Mouse (Mus musculus): ENCODE measurements around the gene Rccd1.

The Rccd1 gene

DNA sequence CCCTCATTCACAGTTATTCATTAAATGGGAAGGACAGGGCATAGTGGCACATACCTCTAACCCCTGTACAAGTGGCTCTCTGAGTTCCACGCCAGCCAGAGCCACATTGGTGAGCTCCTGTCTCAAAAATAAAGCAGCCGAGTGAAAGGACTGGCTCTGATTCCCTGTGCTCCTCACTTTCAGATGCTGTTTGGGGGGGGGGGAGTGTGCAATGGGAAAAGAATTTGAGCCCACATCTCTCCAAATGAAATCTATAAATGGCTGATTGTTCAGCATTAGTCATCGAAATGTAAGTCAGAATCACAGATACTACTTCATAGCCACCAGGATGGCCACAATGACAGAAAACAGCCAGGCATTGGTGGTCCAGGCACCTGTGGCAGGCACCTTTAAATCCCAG is 27.2 kb downstream of the Rccd1 start:
- no peak for DNase-seq

DNA sequence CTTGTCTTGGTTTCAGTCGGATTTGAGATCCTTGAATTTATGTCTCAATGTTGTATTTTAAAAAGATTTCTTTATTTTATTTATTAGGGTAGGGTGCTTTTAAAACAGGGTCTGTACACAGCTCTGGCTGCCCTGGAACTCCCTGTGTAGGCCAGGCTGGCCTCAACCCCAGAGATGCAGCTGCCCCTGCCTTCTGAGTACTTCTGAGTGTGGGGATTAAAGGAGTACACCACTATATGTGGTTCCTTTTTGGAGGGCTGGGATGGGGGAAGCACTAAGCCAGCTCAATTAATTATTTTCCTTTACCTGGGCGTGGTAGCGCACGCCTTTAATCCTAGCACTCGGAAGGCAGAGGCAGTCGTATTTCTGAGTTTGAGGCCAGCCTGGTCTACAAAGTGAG is 27.8 kb downstream of the Rccd1 start:
- no peak for DNase-seq

DNA sequence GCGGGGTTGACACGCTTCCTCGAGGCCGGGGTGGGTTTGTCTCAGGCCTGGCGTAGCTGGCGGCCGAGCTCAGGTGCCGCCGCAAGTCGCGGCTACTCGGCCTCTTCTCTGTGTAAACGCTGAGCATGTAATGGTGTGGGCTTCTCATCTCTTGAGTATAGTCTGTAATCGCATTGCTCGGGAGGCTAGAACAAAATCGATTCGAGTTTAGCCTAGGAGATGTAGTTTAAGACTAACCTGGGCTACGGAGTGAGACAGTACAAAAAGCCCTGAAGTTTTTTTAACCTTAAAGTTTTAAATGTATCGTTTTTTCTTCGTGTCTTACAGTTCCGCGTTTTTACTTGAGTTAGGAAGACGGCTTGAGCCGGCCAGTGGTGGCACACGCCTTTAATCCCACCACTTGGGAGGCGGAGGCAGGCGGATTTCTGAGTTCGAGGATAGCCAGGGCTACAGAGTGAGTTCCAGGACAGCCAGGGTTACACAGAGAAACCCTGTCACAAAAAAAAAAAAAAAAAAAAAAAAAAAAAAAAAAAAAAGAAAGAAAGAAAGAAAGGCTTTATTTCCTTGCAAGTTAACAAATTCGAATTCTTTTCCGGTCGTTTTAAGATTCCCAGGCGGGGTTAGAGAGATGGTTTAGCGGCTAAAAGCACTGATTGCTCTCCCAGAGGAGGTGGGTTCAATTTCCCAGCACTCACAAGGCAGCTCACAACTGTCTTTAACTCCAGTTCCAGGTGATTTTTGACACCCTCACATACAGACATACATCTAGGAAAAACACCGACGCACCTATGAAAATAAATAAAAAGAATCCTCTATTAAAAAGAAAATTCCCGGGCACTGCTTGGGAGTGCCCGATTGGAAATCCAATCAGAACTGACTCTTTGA is 29.2 kb downstream of the Rccd1 start:
- DNase-seq = no peak

DNA sequence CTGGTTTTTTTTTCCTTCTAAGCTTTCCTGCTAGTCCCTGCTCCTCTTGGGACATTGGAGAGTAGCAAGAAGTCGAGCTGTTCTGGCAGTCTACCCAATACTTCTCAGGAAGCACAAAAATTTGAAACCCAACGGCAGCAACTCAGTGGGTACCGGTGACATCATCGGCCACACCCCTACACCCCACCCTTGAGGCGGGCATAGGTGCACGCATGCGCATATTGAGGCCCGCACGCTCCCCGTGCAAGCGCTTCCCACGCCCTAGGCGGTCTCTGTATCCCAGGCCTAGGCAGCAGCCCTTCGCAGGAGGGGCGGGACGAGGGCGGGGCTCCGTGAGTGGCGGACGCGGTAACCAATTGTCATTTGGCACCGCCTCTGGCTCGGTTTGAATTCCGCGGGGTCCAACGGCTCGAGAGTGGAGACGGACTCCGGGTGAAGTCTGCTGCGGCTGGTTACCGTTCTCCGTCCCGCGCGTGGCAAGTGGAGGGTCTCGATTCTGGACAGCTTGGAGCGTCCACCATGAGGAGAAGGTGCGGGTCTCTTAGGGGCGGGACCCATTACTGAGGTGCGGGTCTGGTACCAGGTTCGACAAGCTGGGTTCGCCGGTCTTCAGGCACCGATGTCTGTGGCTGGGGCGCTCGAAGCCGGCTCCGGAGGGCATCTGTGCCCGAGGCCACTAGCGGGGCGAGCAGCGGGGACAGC is 30.0 kb downstream of the Rccd1 start, which contains the start of gene Prc1:
Gene Prc1, plus strand, starts transcription at position 389 of the 702 bp plus-strand sequence.
- peak; percentile 98 for DNase-seq

DNA sequence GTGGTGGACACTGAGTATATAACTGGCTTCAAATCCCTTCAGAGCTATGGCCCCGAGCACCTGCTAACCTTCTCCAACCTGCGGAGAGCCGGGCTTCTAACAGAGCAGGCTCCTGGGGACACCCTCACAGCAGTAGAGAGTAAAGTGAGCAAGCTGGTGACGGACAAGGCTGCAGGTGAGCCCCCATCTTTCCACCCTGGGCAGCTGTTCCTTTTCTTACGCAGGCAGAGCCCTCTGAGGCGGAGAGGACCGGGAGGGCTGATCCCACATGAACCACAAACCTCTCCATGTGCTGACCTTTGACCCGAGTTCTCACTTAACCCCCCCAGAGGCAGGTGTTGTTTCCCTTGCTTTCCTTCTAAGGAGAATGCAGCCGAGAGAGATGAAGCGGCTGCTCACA is 36.5 kb downstream of the Rccd1 start:
- DNase-seq = no peak

DNA sequence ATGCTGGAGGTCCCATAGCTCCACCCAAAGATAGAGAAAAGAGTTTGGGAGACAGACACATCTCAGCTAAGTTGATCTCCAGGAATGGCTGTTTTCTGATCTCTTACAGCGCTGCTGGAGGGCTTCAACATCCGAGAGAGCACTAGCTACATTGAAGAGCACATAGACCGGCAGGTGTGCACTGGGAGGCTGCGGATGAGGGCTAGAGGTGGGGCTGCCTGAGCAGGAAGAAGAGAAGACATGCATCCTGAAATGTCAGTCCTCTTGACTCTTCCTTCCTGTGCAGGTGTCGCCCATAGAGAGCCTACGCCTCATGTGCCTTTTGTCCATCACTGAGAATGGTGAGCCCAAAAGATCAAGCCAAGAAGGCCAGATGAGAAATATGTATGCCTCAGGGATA is 38.5 kb downstream of the Rccd1 start:
- no peak for DNase-seq

DNA sequence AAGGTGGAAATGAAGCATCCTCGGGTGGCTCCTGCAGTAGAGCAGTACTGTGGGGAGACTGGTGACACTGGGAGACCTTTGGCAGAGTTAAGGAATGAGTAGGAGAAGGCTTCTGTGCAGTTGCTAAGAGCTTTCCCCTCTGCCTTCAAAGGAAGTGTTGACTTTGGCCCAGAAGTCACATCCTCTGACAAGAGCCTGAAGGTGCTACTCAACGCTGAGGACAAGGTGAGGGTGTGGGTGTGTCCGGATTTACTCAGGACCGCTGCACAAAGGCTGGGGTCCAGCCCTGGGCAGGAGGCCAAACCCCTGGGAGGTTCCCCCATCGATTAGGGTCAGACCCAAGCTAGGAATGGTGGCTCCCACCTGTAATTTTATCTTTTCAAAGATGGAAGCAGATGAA is 39.9 kb downstream of the Rccd1 start:
- DNase-seq = no peak

DNA sequence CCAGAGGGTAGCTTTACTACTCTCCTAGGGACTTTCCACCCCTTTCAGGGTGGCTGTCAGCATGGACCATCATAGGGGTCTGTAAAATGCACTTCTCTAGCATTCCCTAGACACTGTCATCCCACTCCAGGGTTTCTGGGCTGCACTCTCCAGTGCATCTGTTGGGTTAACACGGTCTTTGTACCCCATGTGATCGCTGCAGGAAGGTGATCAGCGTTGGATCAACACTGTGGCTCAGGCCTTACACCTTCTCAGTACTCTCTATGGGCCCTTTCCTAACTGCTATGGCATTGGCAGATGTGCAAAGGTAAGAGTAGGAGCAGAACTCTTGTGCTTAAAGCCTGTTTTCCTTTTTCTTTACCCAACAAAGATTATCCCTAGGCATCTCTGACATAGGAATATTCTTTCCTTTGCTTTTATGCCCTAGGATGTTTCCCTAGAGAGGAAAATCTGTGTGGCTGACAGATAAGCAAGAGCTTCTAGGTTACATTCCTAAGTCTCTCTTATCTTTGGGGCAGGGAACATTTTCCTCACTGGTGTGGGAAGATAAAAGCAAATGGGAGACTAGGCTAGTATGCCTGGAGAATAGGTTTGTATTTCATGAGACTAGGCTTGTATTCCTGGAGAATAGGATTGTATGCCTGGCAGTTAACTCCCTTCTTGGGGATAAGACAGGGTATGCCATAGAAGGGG is 40.9 kb downstream of the Rccd1 start:
- DNase-seq = no peak

DNA sequence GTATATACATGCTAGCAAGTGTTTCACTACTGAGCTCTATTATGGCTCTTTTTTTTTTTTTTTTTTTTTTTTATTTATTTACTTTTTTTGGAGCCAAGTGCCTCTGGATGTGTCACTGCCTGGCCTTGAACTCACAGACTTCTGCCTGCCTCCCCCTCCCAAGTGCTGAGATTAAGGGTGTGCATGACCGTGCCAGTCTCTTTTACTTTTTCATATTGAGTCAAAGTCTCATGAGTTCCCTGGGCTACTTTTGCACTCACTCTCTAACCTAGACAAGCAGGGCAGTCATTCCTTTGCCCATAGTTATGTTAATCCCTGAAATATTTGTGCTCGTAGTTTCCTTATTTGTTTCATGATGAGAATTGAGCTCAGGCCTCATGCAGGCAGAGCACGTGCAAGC is 42.6 kb downstream of the Rccd1 start:
- no peak for DNase-seq

DNA sequence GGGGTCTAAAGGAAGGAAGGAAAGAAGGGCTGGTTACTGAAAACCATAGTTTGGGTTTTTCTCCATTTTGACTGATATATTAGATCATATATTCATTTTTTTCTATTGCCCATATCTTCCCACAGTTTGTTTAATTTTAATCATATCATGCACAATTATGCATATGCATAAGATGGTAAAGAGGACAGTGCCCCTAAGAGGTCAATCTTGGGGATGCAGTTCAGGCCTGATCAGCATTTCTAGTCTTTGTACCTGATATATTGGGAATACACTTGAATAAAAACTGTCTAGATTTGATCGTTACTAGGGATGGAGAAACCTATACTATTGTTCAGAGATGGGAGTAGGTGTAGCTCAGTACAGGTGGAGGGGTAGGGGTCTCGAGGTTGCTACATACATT is 43.3 kb downstream of the Rccd1 start:
- no peak for DNase-seq

DNA sequence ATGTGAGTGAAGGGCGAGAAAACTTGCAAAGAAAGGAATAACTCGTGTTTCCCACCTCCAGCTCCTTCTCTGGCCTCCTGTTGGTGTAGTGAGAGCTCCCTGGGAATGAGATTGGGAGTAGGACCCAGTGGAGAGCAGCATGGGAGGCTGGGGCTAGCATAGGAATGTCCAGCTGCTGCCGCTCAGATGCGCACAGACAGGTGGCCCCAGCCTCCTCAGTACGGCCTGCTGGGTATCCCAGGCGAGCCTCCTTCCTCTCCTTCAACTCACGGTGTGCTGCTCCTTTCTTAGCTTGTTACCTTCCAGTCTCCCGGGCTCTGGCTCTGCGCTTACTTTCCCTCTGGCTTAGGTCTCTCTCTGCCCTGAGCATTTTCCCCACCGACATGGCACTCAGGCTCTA is 44.2 kb downstream of the Rccd1 start:
- DNase-seq = no peak

DNA sequence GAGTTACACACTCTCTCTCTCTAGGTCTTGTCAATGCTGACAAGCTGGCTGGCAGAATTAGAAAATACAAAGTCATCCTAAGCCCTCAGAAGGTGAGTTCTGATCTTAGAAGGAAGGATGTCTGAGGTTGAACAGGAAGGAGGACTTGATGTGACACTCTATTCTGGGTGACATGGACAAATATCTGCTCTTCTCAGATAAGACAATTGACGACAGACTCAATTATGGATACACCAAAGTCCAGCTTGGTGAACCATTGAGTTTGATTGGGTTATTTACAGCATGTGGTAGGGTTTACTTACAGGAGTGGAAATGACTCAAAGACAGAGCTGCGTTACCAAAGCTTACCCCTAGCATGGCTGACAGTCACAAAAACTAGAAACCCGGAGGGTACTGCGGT is 47.9 kb downstream of the Rccd1 start:
- DNase-seq = no peak

DNA sequence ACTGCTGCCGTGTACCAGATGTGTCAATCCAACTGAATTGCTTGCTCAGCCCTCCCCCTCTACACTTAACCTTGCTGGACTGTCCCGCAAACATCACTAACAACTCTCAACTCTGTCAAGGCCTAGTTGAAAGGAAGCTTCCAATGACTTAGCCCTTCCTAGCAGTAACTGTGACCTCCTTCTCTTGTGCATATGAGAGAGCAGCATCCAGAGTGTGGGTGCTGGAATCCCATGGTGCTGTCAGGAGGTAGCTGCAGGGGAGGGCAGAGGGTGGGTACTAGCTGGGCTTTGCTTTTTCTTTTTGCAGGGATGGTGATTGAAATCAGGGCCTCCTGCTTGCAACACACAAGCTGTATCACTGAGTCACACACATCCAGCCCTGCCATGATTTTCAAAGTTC is 50.8 kb downstream of the Rccd1 start:
- no peak for DNase-seq

DNA sequence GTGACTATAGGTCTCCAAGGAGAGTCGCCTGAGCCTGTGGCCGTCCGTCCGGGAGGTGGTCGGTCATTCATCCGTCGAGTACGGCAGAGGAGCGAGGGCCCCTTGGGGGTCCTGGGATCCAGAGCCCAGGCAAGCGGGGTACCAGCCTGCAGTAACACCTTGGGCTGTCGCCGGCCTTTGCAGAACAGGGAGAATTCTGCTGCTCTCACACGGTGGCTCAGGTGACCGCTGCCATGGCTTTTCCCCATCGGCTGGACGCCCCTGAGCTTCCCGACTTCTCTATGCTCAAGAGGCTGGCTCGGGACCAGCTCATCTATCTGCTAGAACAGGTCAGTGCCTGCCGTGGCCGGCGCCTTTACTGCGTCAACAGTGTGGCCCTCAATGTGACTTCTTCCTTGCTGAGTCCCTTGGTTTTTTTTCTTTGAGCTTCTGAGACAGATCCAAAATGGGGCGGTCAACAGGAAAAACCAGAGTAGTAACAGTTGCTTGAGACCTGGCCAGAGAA is 54.5 kb downstream of the Rccd1 start:
- no peak for DNase-seq

DNA sequence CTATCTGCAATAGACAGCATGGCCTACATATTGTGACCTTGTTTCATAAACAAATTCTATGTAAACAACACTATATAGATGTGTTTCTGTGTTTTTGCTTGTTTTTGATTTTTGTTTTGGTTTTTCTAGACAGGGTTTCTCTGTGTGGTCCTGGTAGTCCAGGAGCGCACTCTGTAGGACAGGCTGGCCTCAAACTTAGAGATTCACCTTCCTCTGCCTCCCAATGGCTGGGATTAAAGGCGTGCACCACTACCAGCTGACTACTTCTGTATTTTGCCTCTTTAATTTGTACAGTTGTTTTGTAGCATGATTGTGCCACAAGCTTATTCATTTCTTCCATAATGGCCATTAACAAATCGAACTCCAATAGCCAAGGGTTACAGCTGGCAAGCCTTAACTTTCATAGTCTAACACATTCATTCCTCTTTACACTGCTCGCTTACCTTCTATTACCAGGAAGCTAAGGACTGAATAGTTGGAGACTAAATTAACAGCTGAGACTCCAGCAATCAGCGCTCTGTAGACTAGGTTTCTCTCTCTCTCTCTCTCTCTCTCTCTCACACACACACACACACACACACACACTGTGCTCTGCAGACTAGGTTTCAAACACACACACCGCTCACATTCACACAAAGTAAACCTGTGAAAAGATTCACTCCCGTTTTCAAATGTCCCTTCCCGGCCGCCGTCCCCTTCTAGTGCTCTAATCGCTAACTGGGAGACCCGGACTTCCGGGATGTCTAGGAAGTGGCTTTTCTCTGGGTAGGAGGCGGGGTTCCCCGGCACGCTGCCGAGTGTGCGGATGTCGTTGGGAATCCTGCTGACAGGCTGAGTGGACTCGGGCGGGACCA is 55.1 kb downstream of the Rccd1 start, which contains the start of gene Vps33b:
Gene Vps33b, plus strand, starts transcription at position 753 of the 854 bp plus-strand sequence.
- peak; percentile 92 for DNase-seq

DNA sequence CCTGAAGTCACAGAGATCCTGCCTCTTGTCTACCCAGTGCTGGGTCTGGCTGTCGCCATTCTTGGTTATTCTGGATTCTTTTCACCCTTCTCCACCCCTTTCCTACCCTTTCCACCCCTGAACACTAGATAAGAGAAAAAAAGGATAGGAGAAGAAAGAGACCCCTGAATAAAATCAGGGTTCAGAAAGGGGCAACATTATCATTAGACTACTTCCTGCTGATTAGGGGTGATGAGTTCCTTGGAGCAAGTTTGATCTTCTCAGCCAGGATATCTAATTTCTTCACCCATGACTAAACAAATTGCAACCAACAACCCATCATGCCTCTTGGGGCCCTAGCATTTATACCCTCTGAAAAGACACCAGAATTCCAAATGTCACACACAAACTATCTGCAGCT is 56.5 kb downstream of the Rccd1 start:
- DNase-seq = no peak

DNA sequence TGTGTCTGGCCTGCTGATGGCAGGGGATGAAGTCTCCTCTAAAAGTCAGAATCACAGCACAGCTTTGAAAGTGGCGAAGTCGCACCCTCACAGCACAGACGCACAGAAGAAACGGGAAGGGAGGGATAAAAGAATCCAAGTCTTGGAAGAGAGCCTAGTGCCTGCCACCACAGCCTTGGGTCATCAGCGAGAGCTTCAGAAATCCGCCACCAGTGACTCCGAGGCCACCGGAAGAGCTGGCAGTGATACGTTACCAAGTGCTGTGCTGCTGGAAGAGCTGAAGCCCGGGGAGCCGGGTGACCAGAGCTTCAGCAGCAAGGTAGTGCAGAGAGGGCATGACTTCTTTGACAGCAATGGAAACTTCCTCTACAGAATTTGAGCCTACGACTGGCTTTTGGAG is 59.6 kb downstream of the Rccd1 start:
- DNase-seq = no peak

DNA sequence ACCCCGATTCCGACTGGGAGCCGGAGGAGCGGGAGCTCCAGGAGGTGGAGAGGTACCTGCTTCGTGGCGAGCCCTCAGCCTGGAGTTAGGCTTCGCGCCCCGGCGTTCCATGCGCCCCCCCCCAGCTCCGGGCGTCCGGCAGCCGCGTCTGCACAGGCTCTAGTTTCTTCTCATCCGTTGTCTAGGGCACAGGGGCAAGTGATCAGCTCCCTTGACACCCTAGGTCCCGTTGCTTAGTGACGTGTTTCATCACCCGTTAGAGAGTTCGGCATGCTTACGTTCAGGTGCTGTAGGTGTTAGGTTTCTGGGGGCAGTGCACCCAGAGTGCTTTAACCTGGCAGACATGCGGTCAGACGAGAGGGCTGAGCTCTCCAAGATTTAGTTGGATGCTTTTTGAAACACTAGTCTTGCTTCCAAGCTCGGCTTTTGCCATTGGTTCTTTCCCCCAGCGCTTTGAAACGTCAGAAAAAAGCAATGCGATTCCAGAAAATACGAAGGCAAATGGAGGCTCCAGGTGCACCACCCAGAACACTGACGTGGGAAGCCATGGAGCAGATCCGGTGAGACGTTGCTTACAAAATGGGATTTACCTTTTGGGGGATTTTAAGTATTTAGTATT is 62.8 kb downstream of the Rccd1 start:
- DNase-seq = peak; percentile 10

DNA sequence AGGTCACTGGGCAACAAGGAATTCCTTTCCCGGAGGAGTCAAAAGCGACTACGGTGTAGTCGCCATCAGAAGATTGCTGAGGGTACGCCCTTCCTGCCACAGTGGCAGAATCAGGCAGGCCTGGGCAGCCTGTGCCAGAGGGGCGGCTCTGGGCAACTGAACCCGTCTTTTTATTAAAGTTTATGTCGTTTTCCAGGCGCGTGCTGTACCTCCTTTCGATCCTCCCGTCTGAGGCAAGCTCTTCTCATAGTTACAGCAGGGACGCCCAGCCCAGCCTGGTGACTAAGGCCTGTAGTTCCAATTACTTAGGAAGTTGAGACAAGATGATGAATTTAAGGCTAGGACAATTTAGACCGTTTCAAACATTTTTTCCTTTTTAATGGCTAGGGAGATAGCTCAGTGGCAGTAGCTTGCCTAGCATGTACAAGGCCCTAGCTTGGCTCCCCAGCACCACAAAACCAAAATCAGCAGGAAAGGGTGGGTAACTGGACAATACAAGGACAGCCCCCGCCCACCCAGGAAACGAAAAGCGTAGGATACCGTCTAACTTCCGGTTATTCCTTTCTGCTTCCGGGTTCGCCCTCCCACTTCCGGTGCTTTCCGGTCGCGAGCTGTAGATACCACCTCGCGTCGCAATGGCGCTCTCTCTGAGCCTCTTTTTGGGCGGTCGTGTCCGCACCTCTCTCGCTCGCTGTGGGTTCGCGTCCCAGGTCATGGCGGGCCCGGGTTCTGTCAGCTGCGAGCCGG is 63.5 kb downstream of the Rccd1 start, which contains the start of gene Ngrn:
Gene Ngrn, plus strand, starts transcription at position 591 of the 747 bp plus-strand sequence.
- peak; percentile 84 for DNase-seq

DNA sequence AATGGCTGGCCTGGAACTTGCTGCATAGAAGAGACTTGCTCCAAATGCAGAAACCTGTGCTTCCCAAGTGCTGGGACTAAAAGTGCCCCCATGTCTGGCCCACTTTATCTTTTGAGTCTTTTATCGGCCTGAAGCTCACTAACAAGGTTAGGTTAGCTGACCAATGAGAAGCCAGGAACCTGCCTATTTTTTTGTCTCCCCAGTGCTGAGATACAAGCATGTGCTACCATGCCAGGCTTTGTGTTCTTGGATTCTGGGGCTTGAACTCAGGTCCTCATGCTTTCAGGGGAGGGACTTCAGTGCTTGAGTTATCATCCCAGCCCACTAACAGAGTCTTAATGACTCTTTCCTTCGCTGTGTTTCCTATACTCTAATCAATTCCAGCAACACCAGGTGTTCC is 66.5 kb downstream of the Rccd1 start:
- DNase-seq = no peak

DNA sequence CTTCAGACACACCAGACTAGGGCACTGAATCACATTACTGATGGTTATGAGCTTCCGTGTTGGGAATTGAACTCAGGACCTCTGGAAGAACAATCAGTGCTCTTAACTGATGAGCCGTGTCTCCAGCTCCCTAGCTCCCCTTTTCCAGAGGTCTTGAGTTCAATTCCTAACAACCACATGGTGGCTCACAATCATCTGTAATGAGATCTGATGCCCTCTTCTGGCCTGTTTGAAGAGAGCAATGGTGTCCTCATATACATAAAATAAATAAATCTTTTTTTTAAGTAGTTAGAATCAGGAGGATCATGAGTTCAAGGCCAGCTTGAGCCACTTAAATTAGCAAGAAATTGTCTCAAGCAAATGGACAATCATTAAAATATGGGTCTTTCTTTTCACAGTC is 68.3 kb downstream of the Rccd1 start:
- DNase-seq = no peak

All from right cerebral cortex, postnatal 25 days (tissue).